Mouse (Mus musculus) erythroblast, embryonic 14.5 days (primary cell): ENCODE results near the gene Pnpla6.

Source experiments
- GATA1 ChIP-seq: IDR thresholded peaks from 2 replicates; pipeline ENCODE4 v1.6.1; 2012; ENCODE audit warnings: low read length, inconsistent platforms, mixed read lengths
- TAL1 ChIP-seq: IDR thresholded peaks from 3 replicates; pipeline ENCODE4 v1.6.1; 2012; ENCODE audit warnings: low read length, inconsistent platforms, mixed read lengths

DNA sequence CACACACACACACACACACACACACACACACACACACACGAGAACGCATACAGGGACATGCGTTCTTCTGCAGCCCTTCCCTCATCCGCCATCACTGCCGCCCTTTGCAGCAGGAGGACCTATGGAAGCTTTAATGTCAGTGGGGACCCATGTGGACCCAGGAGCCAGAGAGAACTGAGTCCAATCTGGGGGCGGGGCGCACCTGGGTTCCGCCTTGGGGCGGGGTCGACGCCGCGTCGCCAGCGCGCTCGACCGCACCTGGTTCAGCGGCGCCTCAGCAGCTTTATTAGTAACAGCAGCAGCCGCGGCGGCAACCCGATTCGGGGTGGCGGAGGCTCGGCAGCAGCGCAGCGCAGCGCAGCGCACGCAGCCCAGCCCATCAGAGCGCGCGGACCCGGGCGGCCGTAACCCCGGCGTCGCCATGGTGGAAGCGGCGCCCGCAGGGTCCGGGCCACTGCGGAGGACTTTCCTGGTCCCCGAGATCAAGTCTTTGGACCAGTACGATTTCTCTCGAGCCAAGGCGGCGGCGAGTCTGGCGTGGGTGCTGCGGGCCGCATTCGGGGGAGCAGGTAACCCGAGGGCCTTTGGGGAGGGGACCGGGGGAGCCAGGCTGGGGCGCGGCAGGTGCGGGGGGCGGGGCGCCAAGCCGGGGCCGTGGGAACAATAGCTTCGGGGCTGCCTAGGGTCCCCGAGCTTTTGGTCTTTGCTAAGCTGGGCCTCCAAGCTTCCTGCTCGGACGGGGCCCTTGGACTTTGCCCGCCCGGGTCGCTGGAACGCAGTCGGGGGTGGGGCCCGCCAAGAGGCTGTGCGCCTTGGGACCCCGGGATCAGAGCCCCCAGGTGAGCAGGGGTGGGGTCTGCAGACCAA is 72.4 kb downstream of the Pnpla6 start:
- TF ChIP-seq GATA1 (no peak), TAL1 (no peak)
